In genomic region chr10:4633287-4634030, GRCm38 (mm10) we compare ENCODE assay signal across 19 mouse cellular contexts. TPM values are rescaled to one million over a fixed set of nuclear protein-coding genes. Genes with fewer than 3 reads are reported as not detected.
DNase-seq lines count a peak whose midpoint lies in the region; ATAC-seq lines count a peak whose summit lies in the region.
"Had no signal": no experiment of that assay in that cellular context is flagged by ENCODE, and none has a peak within 500 bp of the region (broad histone marks: within the 10 kb centered on the region; RNA-seq: fewer than 3 reads in every experiment).

No protein-coding gene starts in this region.

- H3K36me3 ChIP-seq in heart, embryonic 16.5 days (ENCODE audit: control insufficient read depth, insufficient read depth), result no peaks in the 10 kb centered on the region
- H3K36me3 ChIP-seq in heart, embryonic 11.5 days (ENCODE audit: control insufficient read depth, insufficient read depth, low read length), result no peaks in the 10 kb centered on the region
- H3K36me3 ChIP-seq in midbrain, embryonic 14.5 days (ENCODE audit: control insufficient read depth, insufficient read depth, low read length), result no peaks in the 10 kb centered on the region
- H3K36me3 ChIP-seq in midbrain, embryonic 15.5 days (replicated peaks), result no peaks in the 10 kb centered on the region
- H3K36me3 ChIP-seq: forebrain, embryonic 12.5 days; G1E; liver, embryonic 12.5 days had no signal

- H3K27me3 ChIP-seq in heart, embryonic 16.5 days (ENCODE audit: control insufficient read depth, insufficient read depth, low read length), result no peaks in the 10 kb centered on the region
- H3K27me3 ChIP-seq in heart, embryonic 11.5 days (ENCODE audit: control insufficient read depth, insufficient read depth, low read length), result no peaks in the 10 kb centered on the region
- H3K27me3 ChIP-seq in midbrain, embryonic 14.5 days (ENCODE audit: control insufficient read depth, insufficient read depth, low read length), result no peaks in the 10 kb centered on the region
- H3K27me3 ChIP-seq in midbrain, embryonic 15.5 days (replicated peaks), result no peaks in the 10 kb centered on the region
- H3K27me3 ChIP-seq: forebrain, embryonic 12.5 days; liver, embryonic 12.5 days had no signal

- ATAC-seq in heart, embryonic 16.5 days (replicated peaks; ENCODE audit: extremely low read depth, insufficient read depth, low FRiP score), result no peak
- no peak for ATAC-seq in heart, embryonic 11.5 days (replicated peaks; ENCODE audit: insufficient number of reproducible peaks, low FRiP score, low TSS enrichment)
- ATAC-seq in midbrain, embryonic 14.5 days (ENCODE audit: low FRiP score, low TSS enrichment), result no peak
- no peak for ATAC-seq in midbrain, embryonic 15.5 days (replicated peaks)
- ATAC-seq: hindbrain, postnatal 0 days; liver, embryonic 12.5 days had no signal

- 48% methylated on average over 14 of the region's 14 CpGs for WGBS in heart, embryonic 16.5 days
- WGBS in heart, embryonic 11.5 days (ENCODE audit: insufficient replicate concordance), result 51% methylated on average over 14 of the region's 14 CpGs
- WGBS in midbrain, embryonic 14.5 days, result 85% methylated on average over 14 of the region's 14 CpGs
- WGBS in midbrain, embryonic 15.5 days, result 77% methylated on average over 14 of the region's 14 CpGs

- no peak overlapping the region for H3K4me3 ChIP-seq in heart, embryonic 16.5 days (ENCODE audit: low read length)
- H3K4me3 ChIP-seq in heart, embryonic 11.5 days (ENCODE audit: low read depth, low read length), result no peak overlapping the region
- no peak overlapping the region for H3K4me3 ChIP-seq in midbrain, embryonic 14.5 days (replicated peaks; ENCODE audit: low read depth, low read length)
- H3K4me3 ChIP-seq in midbrain, embryonic 15.5 days, result no peak overlapping the region
- H3K4me3 ChIP-seq: forebrain, embryonic 12.5 days; liver, embryonic 12.5 days had no signal

- peaks cover 5% of the 10 kb centered on the region; the same call in 1 of the 2 replicates for H3K4me1 ChIP-seq in heart, embryonic 16.5 days (ENCODE audit: control insufficient read depth, insufficient read depth, low read length)
- peaks cover 4% of the 10 kb centered on the region; the same call in 1 of the 2 replicates for H3K4me1 ChIP-seq in heart, embryonic 11.5 days (ENCODE audit: control insufficient read depth, insufficient read depth, low read length)
- H3K4me1 ChIP-seq in midbrain, embryonic 14.5 days (ENCODE audit: control insufficient read depth, insufficient read depth, low read length), result no peaks in the 10 kb centered on the region
- no peaks in the 10 kb centered on the region for H3K4me1 ChIP-seq in midbrain, embryonic 15.5 days
- H3K4me1 ChIP-seq: forebrain, embryonic 12.5 days; liver, embryonic 12.5 days had no signal

- H3K9me3 ChIP-seq in heart, embryonic 16.5 days (replicated peaks; ENCODE audit: control insufficient read depth, low read length), result no peaks in the 10 kb centered on the region
- H3K9me3 ChIP-seq in heart, embryonic 11.5 days (replicated peaks; ENCODE audit: control insufficient read depth, low read length), result no peaks in the 10 kb centered on the region
- H3K9me3 ChIP-seq in midbrain, embryonic 14.5 days (ENCODE audit: control insufficient read depth, low read length), result no peaks in the 10 kb centered on the region
- no peaks in the 10 kb centered on the region for H3K9me3 ChIP-seq in midbrain, embryonic 15.5 days
- H3K9me3 ChIP-seq: forebrain, embryonic 12.5 days; G1E; liver, embryonic 12.5 days had no signal

- H3K9ac ChIP-seq in heart, embryonic 16.5 days (ENCODE audit: low read length), result no peak overlapping the region
- no peak overlapping the region for H3K9ac ChIP-seq in heart, embryonic 11.5 days (ENCODE audit: low read depth, low read length)
- no peak overlapping the region for H3K9ac ChIP-seq in midbrain, embryonic 14.5 days (replicated peaks; ENCODE audit: low read length)
- no peak overlapping the region for H3K9ac ChIP-seq in midbrain, embryonic 15.5 days
- H3K9ac ChIP-seq: forebrain, embryonic 12.5 days; liver, embryonic 12.5 days had no signal

- no peak overlapping the region for H3K27ac ChIP-seq in heart, embryonic 16.5 days (ENCODE audit: low read length)
- H3K27ac ChIP-seq in heart, embryonic 11.5 days (ENCODE audit: low read depth, low read length), result no peak overlapping the region
- H3K27ac ChIP-seq in midbrain, embryonic 14.5 days (replicated peaks; ENCODE audit: low read depth, low read length), result no peak overlapping the region
- no peak overlapping the region for H3K27ac ChIP-seq in midbrain, embryonic 15.5 days
- H3K27ac ChIP-seq: forebrain, embryonic 12.5 days; hindbrain, postnatal 0 days; liver, embryonic 12.5 days; stomach, postnatal 0 days had no signal

- DNase-seq in adrenal gland, adult 2 months, result peak; percentile 14
- no peak for DNase-seq in adrenal gland, postnatal 36 days
- DNase-seq in midbrain, embryonic 14.5 days, result peak; percentile 6
- DNase-seq in thymus, postnatal 14 days, result no peak
- no peak for DNase-seq in cerebellum, postnatal 14 days
- DNase-seq: cerebellum, postnatal 10 days; gastrocnemius, postnatal 25 days; kidney, adult 8-10 months; layer of hippocampus, postnatal 36 days; lung, postnatal 10 days; right cerebral cortex, postnatal 25 days had no signal

- peak overlapping the region; percentile 28 for H3K4me2 ChIP-seq in heart, embryonic 16.5 days (ENCODE audit: low read depth, low read length)
- no peak overlapping the region; the same call in 1 of the 2 replicates for H3K4me2 ChIP-seq in heart, embryonic 11.5 days
- no peak overlapping the region for H3K4me2 ChIP-seq in midbrain, embryonic 14.5 days (ENCODE audit: low read length)
- no peak overlapping the region for H3K4me2 ChIP-seq in midbrain, embryonic 15.5 days
- H3K4me2 ChIP-seq: forebrain, embryonic 12.5 days; liver, embryonic 12.5 days had no signal

RNA-seq across cellular contexts. Expression of gene Esr1, which starts 22.1 kb away (rescaled TPM):
- total RNA-seq in adrenal gland, adult 2 months (2021), result 10 to 100 TPM; 17.3 to 31.9 TPM
- 15.3 and 22.1 TPM in 2 replicates for polyA plus RNA-seq in adrenal gland, adult 2 months (2012; rRNA removed)
- 10 to 100 TPM; 14.3 to 15.0 TPM for total RNA-seq in adrenal gland, postnatal 36 days (2021)
- polyA plus RNA-seq in heart, embryonic 16.5 days (2015; fragmentation: Nextera tagmentation; extraction: Ambion mirVana), result 0.29 and 0.39 TPM in 2 replicates
- 1.2 and 1.3 TPM in 2 replicates for polyA plus RNA-seq in heart, embryonic 11.5 days (2014; fragmentation: Nextera tagmentation; extraction: Ambion mirVana)
- 0.27 and 0.30 TPM in 2 replicates for polyA plus RNA-seq in midbrain, embryonic 14.5 days (2014; fragmentation: Nextera tagmentation; extraction: Ambion mirVana)
- polyA plus RNA-seq in midbrain, embryonic 15.5 days (2015; fragmentation: Nextera tagmentation; extraction: Ambion mirVana), result 0.31 and 0.46 TPM in 2 replicates
- polyA plus RNA-seq: G1E had no signal

Comparison
In these comparisons a context has a peak if more than half of its experiments do, and no peak if none do; other contexts are left out.
1. DNase-seq: peak in adrenal gland, adult 2 months (single experiment) and midbrain, embryonic 14.5 days (single experiment); none in adrenal gland, postnatal 36 days (0 of 2), thymus, postnatal 14 days (single experiment) and cerebellum, postnatal 14 days (0 of 2).